Mouse (Mus musculus) embryo, embryonic 10.5 days (tissue): ENCODE results near the gene Pou3f3.

ENCODE experiments used
- DNase-seq: peaks from one replicate; pipeline ENCODE4 v3.0.0-alpha.2; 2015; ENCODE audit warnings: low spot score

Pou3f3 gene

GRCm38 (mm10) chr1:42710234-42710633, 14.7 kb downstream of the Pou3f3 start:
- DNase-seq: no peak

DNA sequence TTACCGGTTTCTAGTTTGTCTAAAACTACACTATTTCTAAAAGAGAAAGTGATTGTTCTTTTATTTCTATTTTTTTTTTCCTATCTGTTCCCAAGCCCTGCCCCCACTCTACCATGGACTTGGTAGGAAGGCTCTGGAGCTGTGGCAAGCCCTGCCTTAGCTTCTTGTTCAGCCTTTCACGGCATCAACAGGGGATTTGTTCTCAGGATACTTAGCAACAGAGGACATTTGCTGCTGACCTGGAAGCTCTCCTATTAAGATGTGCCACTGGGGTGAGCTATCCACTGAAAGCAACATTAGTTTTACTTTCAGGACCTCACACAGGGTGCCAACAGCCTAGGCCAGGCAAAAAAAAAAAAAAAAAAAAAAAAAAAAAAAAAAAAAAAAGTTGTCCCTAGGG, 15.4 kb downstream of the Pou3f3 start:
- peak; percentile 45 for DNase-seq

DNA sequence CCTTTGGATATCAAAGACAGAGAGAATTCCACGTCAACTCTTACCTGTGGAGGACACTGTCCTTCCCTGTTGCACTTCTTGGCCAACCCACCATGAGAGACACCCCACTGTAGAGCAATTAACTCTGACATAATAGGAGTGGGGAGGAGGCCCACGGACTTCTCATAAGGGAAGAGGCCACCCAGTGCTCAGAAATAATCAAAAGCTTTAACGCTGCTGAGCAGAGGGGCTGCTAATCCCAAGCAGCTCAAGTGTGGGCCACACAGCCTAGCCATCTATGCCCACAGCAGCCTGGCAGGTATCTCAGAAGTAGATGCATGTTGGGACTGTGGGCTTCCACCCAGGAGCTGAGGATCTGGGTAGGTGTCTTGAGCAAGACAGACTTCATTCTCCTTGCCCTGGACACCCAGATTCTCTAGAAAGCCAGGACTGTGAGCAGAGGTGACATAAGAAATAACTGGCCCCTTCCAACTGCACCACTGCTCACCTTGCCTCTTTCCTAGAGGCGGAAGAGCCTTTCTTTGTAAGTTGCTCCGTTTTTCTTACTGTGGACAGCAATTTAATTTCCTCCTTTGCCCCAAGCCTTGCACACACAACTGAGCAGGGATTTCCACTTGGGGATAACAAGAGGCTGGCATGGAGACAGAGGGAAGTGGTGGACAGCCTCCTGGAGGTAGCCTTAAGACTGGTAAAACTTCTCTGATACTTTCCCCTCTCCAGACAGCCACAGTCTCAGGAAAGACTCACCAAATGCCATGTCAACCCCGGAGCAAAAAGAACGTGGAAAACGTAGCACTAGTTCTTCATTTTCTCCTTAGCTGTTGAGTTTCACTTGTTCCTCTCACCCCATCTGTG, 16.1 kb downstream of the Pou3f3 start:
- peak; percentile 39 for DNase-seq

DNA sequence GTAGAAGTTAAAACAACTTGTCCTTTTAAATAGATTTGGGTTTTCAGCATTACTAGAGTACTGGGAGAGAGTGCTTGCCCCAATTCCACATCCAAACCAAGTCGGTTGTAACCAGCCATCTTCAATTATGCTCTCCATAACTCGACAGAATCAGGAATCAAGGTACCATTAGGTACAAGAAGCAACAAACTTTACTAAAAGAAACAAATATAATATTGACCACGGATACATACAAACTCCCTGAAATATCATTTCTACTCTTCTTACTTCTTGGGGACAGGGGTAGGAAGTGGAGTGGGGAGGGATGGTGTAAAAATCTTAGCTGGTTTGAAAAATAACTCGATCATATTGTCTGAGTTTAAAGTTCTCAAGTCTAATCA, 16.7 kb downstream of the Pou3f3 start:
- peak; percentile 42 for DNase-seq

DNA sequence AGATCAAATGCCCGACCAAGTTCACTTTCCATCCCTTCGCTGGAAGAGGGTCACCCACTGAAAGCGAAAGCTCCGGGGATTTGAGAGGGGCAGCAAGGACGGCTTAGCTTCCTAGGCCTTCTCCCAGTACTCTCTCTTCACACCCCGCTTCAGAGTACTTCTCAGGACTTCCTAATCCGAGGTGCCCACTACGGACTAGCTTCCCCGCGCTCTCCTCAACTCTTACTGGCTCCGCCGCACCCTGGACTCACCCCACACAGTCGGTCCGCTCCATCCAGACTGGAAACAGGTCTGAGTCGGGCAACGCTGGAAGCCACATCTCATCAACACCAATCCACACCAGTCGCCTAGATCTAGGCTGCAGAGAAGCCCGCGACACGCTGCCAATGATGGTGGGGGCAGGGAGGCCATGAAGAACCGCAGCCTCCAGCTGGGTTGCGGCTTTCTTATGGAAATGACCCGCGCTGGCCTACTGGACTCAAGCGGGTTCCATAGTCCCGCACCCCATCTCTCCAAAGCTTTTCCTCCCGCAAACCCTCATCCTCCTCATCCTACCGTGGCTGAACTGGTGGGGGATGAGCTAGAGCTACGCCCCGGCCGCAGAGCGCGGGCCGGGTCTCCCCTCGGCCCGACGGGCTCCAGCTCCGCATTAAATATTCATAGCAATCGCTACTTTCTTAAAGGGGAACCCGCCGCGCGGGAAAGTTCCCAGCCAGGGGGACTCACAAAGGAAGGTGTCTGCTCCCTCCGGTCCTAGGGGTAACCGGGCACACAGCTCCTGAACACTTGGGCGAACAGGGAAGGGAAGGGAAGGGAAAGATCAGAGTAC, 17.8 kb downstream of the Pou3f3 start:
- peak; percentile 75 for DNase-seq

DNA sequence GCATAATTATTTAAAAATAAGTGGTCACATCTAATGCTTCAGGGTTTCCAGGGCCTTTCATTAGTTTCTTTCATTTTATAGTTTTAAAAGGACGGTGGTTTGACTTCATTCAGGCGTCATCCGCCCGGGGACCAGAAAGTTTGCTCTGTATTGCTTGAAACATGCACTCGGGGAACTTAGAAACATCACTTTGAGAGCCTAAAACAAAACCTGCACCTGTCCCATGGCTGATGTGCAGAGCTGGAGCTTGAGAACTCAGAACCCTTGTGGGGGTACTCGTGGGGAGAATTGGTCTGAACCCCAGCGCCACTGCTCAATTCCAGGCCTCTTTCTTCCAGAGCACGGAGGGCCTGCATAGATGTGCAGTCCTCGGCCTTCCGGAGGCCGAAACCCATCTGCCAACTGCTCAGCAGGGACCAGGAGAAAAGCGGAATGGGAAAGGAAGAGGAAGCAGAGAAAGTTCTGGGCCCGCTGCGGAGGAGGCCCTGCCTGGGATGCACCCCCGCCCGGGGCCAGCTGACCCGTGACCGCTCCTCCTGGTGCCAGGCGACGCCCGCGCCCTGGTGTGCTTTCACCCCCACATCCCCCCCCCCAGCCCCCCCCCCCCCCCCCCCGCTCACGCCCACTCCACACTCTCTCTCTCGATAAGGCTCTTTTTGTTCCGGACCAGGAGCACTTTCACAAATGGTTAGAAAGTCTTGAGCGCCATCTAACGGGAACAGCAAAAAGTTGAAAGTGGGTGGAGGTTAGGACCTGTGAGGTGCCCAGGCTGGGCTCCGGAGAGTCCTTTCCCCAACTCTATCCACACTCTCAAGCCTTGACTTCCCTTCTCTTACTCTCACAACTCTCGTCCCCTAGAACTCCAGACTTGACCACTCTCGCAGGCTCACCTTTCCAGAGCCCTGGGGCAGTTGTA, 18.7 kb downstream of the Pou3f3 start:
- DNase-seq: peak; percentile 94

DNA sequence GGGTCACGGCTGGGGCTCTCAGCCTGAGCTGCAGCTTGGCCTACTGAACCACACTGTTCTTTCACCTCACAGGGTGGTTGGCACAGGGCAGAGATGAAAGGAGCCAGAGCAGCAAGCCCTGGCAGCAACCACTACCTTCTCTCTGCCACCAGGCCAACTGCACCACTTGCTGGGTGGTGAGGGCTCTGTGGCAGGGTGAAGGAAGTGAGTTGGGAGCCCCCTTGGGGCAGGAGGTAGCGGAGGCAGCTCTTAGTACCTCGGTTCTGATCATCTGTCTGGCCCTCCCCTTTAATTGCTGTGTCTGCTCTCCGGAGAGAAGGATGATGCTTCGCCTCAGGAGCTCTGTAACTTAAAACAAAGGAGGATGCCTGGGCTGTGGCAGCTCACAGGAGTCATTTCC, 23.0 kb downstream of the Pou3f3 start:
- peak; percentile 11 for DNase-seq

DNA sequence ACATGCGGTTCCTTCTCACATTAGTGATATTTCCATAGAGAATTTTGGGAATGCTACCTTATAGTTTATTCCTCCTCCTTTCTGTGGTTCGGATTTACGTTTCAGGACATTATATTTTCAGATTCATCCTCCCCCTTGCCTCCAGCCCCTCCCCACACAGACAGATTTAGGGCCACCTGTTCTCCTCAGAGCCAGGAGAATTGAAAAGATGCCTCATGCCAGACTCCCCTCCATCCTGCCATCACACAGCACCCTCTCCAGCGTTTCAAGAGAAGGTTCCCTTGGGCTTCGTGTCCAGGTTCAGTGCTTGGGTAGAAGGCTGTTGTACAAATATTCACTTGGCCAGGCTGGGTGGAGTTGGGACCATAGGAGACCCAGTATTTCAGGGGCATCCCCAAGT, 25.8 kb downstream of the Pou3f3 start:
- no peak for DNase-seq

GRCm38 (mm10) chr1:42723769-42724300, 28.3 kb downstream of the Pou3f3 start:
- DNase-seq: no peak

DNA sequence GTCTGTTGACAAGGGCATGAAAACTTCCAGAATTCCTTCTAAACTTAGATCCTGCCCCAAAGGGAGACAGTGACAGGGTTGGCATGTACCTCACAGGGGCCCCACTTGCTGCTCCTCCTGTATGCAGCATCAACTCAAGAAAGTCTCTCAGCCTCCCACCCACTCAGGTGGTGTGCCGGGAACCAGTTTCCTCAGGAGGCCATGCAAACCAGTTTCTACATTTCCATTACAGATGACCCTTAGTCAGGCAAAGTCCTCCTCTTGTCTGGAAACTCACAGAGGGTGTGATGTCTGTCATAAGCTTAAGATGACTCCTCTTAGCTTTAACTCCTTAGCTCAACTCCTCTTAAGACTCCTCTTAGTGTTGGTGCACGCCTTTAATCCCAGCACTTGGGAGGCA, 29.3 kb downstream of the Pou3f3 start:
- DNase-seq: no peak

GRCm38 (mm10) chr1:42727161-42727560, 31.6 kb downstream of the Pou3f3 start:
- DNase-seq: no peak

- no peak for DNase-seq
Observed at GRCm38 (mm10) chr1:42727676-42728075, 32.1 kb downstream of the Pou3f3 start.

DNA sequence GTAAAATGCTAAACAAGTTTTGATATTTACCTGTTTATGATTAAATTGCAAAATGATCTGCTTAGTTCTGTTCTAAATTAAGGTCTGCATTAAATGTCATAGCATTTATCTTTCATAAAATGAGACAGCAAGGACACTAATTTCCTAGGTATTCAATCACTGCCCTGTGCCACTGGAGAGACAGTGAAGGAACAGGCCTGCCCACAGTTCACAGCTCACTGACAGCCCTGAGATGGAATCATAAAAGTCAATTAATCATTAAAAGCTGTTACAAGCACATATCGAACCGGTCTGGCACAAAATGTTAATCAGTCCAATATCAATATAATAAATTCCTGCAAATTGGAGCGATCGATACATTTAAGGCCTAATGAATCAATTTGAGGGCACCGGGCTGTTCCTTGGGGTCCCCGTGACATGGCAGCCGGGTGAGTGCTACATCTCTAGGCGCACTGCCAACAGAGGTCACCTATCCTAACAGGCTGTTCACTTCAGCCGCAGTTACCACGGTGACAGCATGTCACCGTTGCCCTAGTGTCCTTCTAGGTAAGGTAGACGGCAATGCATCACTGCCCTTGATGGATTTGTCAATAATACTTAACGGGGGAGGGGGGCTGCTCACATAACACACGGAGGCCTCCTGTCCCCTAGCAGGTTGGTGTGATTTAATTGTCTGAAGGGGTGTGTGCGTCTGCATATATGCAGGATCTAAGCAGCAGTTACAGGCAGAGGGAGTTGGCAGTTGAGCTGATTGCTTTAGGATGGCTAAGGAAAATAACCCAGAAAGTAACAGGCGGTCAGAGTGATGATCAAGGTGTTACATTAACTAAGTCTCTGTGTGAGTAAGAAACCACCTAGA, 46.0 kb downstream of the Pou3f3 start:
- DNase-seq: no peak

- DNase-seq: no peak
Observed at GRCm38 (mm10) chr1:42742242-42742560, 46.6 kb downstream of the Pou3f3 start.

- DNase-seq: no peak
Observed at GRCm38 (mm10) chr1:42745047-42745446, 49.5 kb downstream of the Pou3f3 start.

DNA sequence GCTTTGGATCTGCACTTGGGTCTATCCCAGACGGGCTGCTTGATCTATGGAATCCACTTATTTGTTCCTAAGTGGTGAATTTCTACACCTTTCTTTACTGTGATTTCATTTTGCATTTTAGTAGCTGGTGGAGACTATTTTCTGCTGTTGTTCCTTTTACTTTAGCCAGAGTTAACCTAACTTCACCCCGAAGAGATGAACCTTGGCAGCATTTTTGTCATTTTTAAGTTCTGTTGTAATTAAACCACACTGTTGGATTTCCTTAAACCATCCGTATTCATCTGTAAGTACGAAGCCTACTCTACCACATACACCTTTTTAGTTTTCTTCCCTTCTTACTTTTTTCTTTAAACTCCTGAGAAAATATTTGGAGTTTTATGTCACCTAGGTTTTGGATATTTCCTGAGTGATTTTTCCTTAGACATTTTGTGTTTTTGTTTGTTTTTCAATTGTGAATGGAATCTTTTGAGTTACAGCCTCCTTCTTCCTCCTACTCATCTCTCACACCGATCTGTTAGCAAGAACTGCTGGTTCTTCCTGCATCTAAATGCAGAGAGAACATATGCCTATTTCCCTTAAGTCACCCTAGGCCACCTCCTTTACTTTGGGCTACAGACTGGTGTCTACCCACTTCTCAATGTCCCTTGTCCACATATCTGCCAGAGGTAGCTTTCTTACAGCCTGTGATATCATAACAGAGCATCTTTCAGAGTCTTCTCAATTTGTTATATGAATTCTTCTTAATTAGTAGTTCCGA, 54.1 kb downstream of the Pou3f3 start:
- no peak for DNase-seq
